Mouse (Mus musculus) ES-E14 (cell line): ENCODE results near the gene H2-DMb1. TPM values are rescaled to one million over a fixed set of nuclear protein-coding genes. Genes with fewer than 3 reads are reported as not detected.
"Not testable (repeated sequence)": the region's sequence is repeated elsewhere in the genome, so short reads cannot be mapped to it uniquely, and the experiment has no call there.

Experiments used
- DNase-seq: peaks from one replicate; pipeline ENCODE4 v3.0.0-alpha.2; 2013; ENCODE audit warnings: low read depth, low spot score
- H3K27ac ChIP-seq: 2 replicates; pipeline ENCODE4 v1.5.1; 2012; ENCODE audit warnings: low read depth, mild to moderate bottlenecking, low read length, moderate library complexity, mixed read lengths; ENCODE audit not compliant: poor library complexity, insufficient read depth, severe bottlenecking
- H3K36me3 ChIP-seq: 2 replicates; pipeline ENCODE4 v1.6.1; 2012; ENCODE audit warnings: mild to moderate bottlenecking, low read length, moderate library complexity, mixed read lengths; ENCODE audit not compliant: control insufficient read depth, poor library complexity, insufficient read depth, severe bottlenecking
- H3K4me1 ChIP-seq, 2 experiments: fragments of 150-350 bp in 1 of 2; sonication (generic) in 1 of 2; 2 replicates each; pipeline ENCODE4 v1.6.1; 2012; ENCODE audit warnings: low read length in 2 of 2, mild to moderate bottlenecking in 1 of 2, mixed read lengths in 1 of 2; ENCODE audit not compliant: control insufficient read depth in 2 of 2, insufficient read depth in 2 of 2, poor library complexity in 1 of 2
- H3K4me3 ChIP-seq, 2 experiments: fragments of 150-350 bp in 1 of 2; sonication (generic) in 1 of 2; 2 replicates each; pipeline ENCODE4 v1.5.1; 2012; ENCODE audit warnings: low read length in 2 of 2, low read depth in 1 of 2, mild to moderate bottlenecking in 1 of 2, mixed read lengths in 1 of 2; ENCODE audit not compliant: insufficient read depth in 1 of 2, poor library complexity in 1 of 2, severe bottlenecking in 1 of 2
- H3K9ac ChIP-seq: 2 replicates; pipeline ENCODE4 v1.6.1; 2012; ENCODE audit warnings: low read depth, mild to moderate bottlenecking, low read length, mixed read lengths; ENCODE audit not compliant: poor library complexity, insufficient read depth, severe bottlenecking
- H3K9me3 ChIP-seq: fragments of 150-350 bp; sonication (generic); 2 replicates; pipeline ENCODE4 v1.6.1; 2012; ENCODE audit warnings: low read depth, mild to moderate bottlenecking, low read length; ENCODE audit not compliant: control insufficient read depth, insufficient read depth
- CHD2 ChIP-seq: IDR thresholded peaks from 2 replicates; pipeline ENCODE4 v1.6.1; 2014; ENCODE audit warnings: mild to moderate bottlenecking, low read depth, low read length, inconsistent platforms
- HCFC1 ChIP-seq: IDR thresholded peaks from 2 replicates; pipeline ENCODE4 v1.6.1; 2012; ENCODE audit warnings: low read length, inconsistent platforms, borderline replicate concordance; ENCODE audit not compliant: insufficient read depth
- MAFK ChIP-seq: IDR thresholded peaks from 2 replicates; pipeline ENCODE4 v1.6.1; 2014; ENCODE audit warnings: mild to moderate bottlenecking, low read depth, low read length, inconsistent platforms; ENCODE audit not compliant: insufficient read depth
- ZC3H11A ChIP-seq: IDR thresholded peaks from 2 replicates; pipeline ENCODE4 v1.6.1; 2012; ENCODE audit warnings: low read depth, mild to moderate bottlenecking, inconsistent platforms, low read length, borderline replicate concordance
- ZNF384 ChIP-seq: IDR thresholded peaks from 2 replicates; pipeline ENCODE4 v1.6.1; 2012; ENCODE audit warnings: low read depth, low read length, inconsistent platforms
- in situ Hi-C, 2 experiments: fragments of 600-800 bp; cut with MboI; formaldehyde crosslinking; loops; one replicate each; pipeline ENCODE4 v1.15.1; 2025; ENCODE audit warnings: low sequenced_read_pairs in 2 of 2, inconsistent platforms in 1 of 2; ENCODE audit not compliant: unreplicated experiment in 2 of 2
- total RNA-seq: library from RNA; depleted of rRNA; stranded (reverse); fragments of 300-350 nt; gene quantifications from 2 replicates; pipeline ENCODE4 v1.2.3, GENCODE M21; 2012

H2-DMb1 gene
- total RNA-seq, 1 experiment, result 3.1 TPM

GRCm38 (mm10) chr17:34143461-34143860 lies 9.4 kb upstream of the H2-DMb1 start:
- H3K27ac ChIP-seq, result no peak overlapping the region
- no peaks in the 10 kb centered on the region for H3K36me3 ChIP-seq
- in situ Hi-C loops, result no loop called here
- H3K4me3 ChIP-seq, result no peak overlapping the region
- DNase-seq, result no peak
- TF ChIP-seq CHD2 (no peak), MAFK (no peak), ZC3H11A (no peak), HCFC1 (no peak), ZNF384 (no peak)
- H3K9me3 ChIP-seq, result no peaks in the 10 kb centered on the region
- no peak overlapping the region for H3K9ac ChIP-seq
- peaks cover 0 to 2% of the 10 kb centered on the region in 2 experiments; a peak in 1 of 4 replicates for H3K4me1 ChIP-seq

- H3K4me1 ChIP-seq, H3K9me3 ChIP-seq, H3K27ac ChIP-seq, in situ Hi-C loops, H3K9ac ChIP-seq, DNase-seq, H3K36me3 ChIP-seq, H3K4me3 ChIP-seq: not testable (repeated sequence)
Measured at GRCm38 (mm10) chr17:34144221-34144620, 8.7 kb upstream of the H2-DMb1 start.

- Histone ChIP-seq H3K4me3 (no peak overlapping the region), H3K9ac (no peak overlapping the region), H3K27ac (no peak overlapping the region), H3K4me1 (no peaks in the 10 kb centered on the region), H3K36me3 (no peaks in the 10 kb centered on the region), H3K9me3 (no peaks in the 10 kb centered on the region)
- TF ChIP-seq HCFC1, result no peak
- TF ChIP-seq ZC3H11A, result no peak
- TF ChIP-seq CHD2, result no peak
- no peak for TF ChIP-seq MAFK
- no peak for TF ChIP-seq ZNF384
- no peak for DNase-seq
- in situ Hi-C loops, result no loop called here
Measured at GRCm38 (mm10) chr17:34144960-34145371, 7.9 kb upstream of the H2-DMb1 start.

GRCm38 (mm10) chr17:34155534-34155933 lies 2.7 kb downstream of the H2-DMb1 start:
- in situ Hi-C loops, result no loop called here
- no peak overlapping the region for H3K27ac ChIP-seq
- H3K9ac ChIP-seq, result no peak overlapping the region
- H3K4me3 ChIP-seq, result no peak overlapping the region
- H3K9me3 ChIP-seq, result no peaks in the 10 kb centered on the region
- DNase-seq, result no peak
- no peaks in the 10 kb centered on the region for H3K36me3 ChIP-seq
- no peaks in the 10 kb centered on the region for H3K4me1 ChIP-seq
- TF ChIP-seq HCFC1, result no peak
- TF ChIP-seq CHD2, result no peak
- no peak for TF ChIP-seq ZC3H11A
- no peak for TF ChIP-seq MAFK
- no peak for TF ChIP-seq ZNF384

- Histone ChIP-seq H3K9ac (no peak overlapping the region), H3K4me1 (no peaks in the 10 kb centered on the region), H3K4me3 (no peak overlapping the region), H3K27ac (no peak overlapping the region), H3K9me3 (no peaks in the 10 kb centered on the region), H3K36me3 (no peaks in the 10 kb centered on the region)
- DNase-seq, result no peak
- TF ChIP-seq CHD2 (no peak), ZNF384 (no peak), HCFC1 (no peak), MAFK (no peak), ZC3H11A (no peak)
- in situ Hi-C loops, result no loop called here
Measured at GRCm38 (mm10) chr17:34164202-34164895, 11.5 kb downstream of the H2-DMb1 start.
